Mouse (Mus musculus): Measurements from ENCODE around the gene Wipi1. TPM values are rescaled to one million over a fixed set of nuclear protein-coding genes. Genes with fewer than 3 reads are reported as not detected.

Gene Wipi1
- polyA plus RNA-seq, 2 experiments from 2014 or later, result not detected

DNA sequence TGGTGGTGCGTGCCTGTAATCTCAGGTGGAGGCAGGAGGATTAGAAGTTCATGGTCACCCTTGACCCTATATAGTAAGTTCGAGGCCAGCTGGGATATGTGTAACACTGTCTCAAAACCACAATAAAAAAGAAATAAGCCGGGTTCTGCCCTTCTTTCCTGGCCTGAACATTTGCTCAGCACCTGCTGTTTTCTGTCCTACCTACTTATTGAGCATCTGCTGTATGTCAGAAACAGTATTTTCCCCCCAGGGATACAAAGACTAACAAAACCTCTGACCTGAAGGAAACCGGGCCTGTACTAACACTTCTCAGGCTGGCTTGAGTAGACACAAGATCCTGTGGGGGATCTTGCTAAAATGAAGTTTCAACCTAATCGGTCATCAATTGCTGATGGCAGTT is 74.8 kb downstream of the Wipi1 start:
- ATAC-seq, result no peak

DNA sequence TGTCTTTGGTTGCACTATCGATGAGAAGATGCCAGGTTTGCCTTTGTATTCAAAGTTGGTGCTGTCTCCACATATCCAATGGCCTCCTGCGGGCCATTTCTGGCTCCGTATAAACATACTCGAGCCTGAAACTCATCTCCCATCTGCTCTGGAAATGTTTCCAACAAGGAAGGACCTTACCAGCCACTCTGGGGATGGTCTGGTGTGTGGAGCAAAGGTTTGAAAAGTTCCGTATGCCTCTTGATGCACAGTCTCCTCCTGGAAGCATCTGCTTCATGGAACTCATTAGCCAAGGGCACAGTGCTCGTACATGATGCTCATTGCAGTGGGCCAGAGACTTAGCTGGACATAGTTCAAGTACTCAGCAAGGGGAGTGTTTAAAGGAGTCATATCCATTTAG is 75.8 kb downstream of the Wipi1 start:
- ATAC-seq, result no peak

DNA sequence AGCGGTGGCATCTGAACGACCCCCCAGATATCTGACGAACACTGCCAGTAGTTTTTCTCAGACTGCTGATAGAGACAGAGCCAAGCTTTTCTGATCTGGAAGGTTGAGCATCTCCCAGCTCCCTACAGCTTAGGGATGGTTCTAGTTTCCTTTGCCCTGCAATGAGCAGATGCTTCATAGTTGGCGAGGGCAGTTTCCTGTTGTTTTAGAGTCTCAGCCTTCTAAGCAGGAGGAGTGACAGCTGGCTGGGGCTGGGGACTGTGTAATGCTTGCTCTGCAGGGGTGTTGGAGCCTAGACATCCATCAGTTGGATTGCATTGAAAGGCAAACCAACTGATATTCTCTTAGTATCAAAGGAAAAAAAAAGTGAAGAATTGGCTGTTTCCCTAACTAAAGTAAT is 81.7 kb downstream of the Wipi1 start:
- no peak for ATAC-seq

DNA sequence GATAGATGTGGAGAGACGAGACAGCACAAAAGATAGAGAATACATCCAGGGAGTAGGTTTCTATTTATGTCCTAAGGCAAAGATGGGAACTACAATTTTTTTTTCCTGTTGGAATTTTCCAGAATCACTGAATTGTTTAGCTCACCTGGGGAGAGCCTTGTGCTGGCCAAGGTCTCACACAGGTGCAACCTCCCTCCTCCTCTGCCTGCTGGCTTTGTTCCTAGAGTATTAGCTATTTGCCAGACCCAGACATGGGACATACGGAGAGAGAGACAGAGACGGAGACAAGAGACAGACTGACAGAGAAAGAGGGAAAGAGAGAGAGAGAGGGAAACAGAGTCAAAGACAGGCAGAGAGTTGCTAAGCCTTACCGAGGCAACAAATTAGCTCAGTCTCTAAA is 86.2 kb downstream of the Wipi1 start:
- ATAC-seq, result no peak

DNA sequence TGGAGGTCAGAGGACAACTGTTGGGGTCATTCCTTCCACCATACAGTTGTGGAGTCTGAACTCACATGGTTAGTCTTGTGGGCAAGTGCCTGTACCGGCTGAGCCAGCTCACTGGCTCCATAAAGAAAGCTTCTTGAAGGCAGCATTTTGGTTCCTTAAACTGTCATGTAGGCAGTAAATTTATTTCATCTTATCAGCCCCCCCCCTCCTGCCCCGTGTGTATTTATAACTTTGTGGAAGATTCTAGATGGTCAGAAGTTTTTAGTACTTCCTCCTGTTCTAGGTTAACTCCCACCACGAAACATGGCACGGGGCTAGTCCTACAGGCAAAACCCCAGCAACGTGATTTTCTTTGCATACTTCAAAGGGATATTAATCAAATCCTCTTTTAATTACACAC is 86.9 kb downstream of the Wipi1 start:
- no peak for ATAC-seq

Other genes with a start within 250 kb of the Wipi1 start
- gene Gna13, start 249.1 kb downstream of the Wipi1 start, polyA plus RNA-seq (2017; shearing (Covaris generic)), result 10 to 100 TPM; 55.1 to 57.8 TPM
- under 1 TPM; 0.22 to 0.39 TPM for gene 9930022D16Rik, start 198.1 kb downstream of the Wipi1 start, polyA plus RNA-seq (2017; shearing (Covaris generic))
- 10 to 100 TPM; 40.0 to 48.4 TPM for gene Amz2, start 186.0 kb downstream of the Wipi1 start, polyA plus RNA-seq (2017; shearing (Covaris generic))
- gene Arsg, start 138.6 kb downstream of the Wipi1 start, polyA plus RNA-seq (2017; shearing (Covaris generic)), result 1 to 10 TPM; 4.5 to 7.1 TPM
- gene Slc16a6, start 138.4 kb downstream of the Wipi1 start, polyA plus RNA-seq (2017; shearing (Covaris generic)), result 10 to 100 TPM; 16.7 to 21.0 TPM
- gene Prkar1a, start 37.4 kb upstream of the Wipi1 start, polyA plus RNA-seq (2017; shearing (Covaris generic)), result 100 to 1,000 TPM; 416 to 490 TPM
- 1 to 10 TPM in 1 of 2 experiments, under 1 TPM in 1; 0.91 to 1.7 TPM for gene Fam20a, start 110.3 kb upstream of the Wipi1 start, polyA plus RNA-seq (2017; shearing (Covaris generic))
- under 1 TPM in 1 of 2 experiments, not detected in 1; 0.94 TPM for gene 1700012B07Rik, start 216.1 kb upstream of the Wipi1 start, polyA plus RNA-seq (2017; shearing (Covaris generic))

Measured in CD4-positive, CD25-positive, alpha-beta regulatory T cell, adult 4 months (primary cell).